Mouse (Mus musculus): ENCODE results near the gene Pigh. TPM values are rescaled to one million over a fixed set of nuclear protein-coding genes. Genes with fewer than 3 reads are reported as not detected.

Pigh gene
- polyA plus RNA-seq (2015; fragmentation: Nextera tagmentation; extraction: Ambion mirVana), result 21.2 and 21.6 TPM in 2 replicates

DNA sequence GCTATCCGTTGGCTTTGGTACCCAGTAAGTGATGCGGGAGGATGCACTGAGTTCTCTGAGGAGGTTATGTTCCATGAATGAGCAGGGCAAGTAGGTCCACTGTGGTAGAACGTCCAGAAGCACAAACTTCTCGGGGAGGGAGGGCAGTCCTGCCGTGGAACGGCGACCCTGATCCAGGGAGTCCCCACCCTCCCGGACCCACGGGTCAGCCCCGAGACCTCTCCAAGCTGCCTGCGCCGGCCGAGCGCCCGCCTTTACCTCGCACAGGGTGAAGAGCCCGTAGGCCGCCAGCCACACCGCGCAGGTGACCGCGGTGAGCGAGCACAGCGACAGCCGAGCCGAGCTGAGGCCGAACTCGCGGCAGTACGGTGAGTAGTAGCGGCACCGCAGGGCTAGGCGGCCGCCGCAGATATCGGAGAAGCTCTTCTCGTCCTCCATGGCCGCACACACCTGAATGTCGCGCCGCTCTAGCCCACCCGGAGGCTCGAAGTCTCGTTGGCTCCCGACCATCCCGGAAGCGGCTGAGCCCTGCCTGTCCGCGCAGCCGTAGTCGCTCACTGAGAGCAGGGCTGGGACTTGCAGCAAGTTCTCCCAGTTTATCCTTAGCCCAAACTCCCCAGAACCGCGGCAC is at the start of gene Pigh:
Gene Pigh, minus strand, starts transcription at position 470 of the 631 bp plus-strand sequence.
- no peaks in the 10 kb centered on the region for H3K9me3 ChIP-seq (ENCODE audit: control insufficient read depth, low read length)
- no peaks in the 10 kb centered on the region for H3K36me3 ChIP-seq (ENCODE audit: control insufficient read depth, insufficient read depth)
- WGBS, result under 1% methylated on average over 49 of the region's 53 CpGs
- peak within 1 kb of the TSS; percentile 75 for H3K4me2 ChIP-seq (ENCODE audit: low read length)
- H3K4me3 ChIP-seq (replicated peaks; ENCODE audit: low read length), result peak within 1 kb of the TSS; percentile 64
- H3K9ac ChIP-seq (replicated peaks; ENCODE audit: low read depth, low read length), result peak within 1 kb of the TSS; percentile 73
- no peaks in the 10 kb centered on the region for H3K27me3 ChIP-seq (replicated peaks; ENCODE audit: control insufficient read depth, insufficient read depth, low read length)
- H3K27ac ChIP-seq (ENCODE audit: low read length), result no peak within 1 kb of the TSS
- peaks cover 4% of the 10 kb centered on the region for H3K4me1 ChIP-seq (replicated peaks; ENCODE audit: control insufficient read depth, insufficient read depth, low read length)
- ATAC-seq, result peak; percentile 100

DNA sequence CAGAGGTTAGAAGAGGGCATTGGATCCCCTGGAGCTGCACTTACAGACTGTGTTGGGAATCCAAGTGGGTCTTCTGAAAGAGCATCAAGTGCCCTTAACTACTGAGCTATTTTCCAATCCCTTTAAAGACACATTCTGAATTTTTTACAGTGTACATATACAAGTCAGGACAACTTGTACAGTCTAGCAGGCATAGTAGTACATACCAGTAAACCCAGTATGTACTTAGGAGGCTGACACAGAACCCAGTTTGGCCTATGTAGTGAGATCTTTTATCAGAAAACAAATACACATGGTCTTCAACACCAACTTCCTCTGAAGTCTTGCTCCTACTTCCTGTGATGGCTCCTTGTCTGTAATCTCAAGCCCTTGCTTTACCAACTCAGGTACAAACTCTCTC is 49.5 kb upstream of the Pigh start:
- Histone ChIP-seq H3K27me3 (replicated peaks; ENCODE audit: control insufficient read depth, insufficient read depth, low read length) (no peaks in the 10 kb centered on the region), H3K4me3 (replicated peaks; ENCODE audit: low read length) (no peak overlapping the region), H3K4me1 (replicated peaks; ENCODE audit: control insufficient read depth, insufficient read depth, low read length) (no peaks in the 10 kb centered on the region), H3K9ac (replicated peaks; ENCODE audit: low read depth, low read length) (no peak overlapping the region), H3K9me3 (ENCODE audit: control insufficient read depth, low read length) (no peaks in the 10 kb centered on the region), H3K4me2 (ENCODE audit: low read length) (no peak overlapping the region), H3K36me3 (ENCODE audit: control insufficient read depth, insufficient read depth) (no peaks in the 10 kb centered on the region), H3K27ac (ENCODE audit: low read length) (no peak overlapping the region)
- ATAC-seq, result no peak

DNA sequence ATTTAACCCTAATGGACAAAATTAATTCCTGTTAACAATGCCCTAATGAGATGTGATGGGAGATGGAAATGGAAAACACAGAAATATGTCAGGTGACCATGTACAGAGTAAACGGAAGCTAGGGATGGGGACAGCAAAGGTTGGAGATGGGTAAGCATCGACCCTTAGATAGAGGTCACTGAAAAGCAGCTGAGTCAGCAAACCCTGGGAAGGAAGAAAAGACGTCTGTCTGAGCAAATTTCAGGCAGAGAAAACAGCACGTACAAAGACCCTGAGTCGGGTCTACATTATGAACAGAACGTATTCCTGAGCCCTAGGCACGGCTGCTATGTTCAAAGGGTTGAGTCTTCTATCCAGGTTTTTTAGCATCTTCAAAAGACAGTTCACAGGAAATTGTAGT is 47.5 kb upstream of the Pigh start:
- no peaks in the 10 kb centered on the region for H3K9me3 ChIP-seq (ENCODE audit: control insufficient read depth, low read length)
- no peaks in the 10 kb centered on the region for H3K36me3 ChIP-seq (ENCODE audit: control insufficient read depth, insufficient read depth)
- no peak overlapping the region for H3K9ac ChIP-seq (replicated peaks; ENCODE audit: low read depth, low read length)
- no peak overlapping the region for H3K4me2 ChIP-seq (ENCODE audit: low read length)
- H3K27ac ChIP-seq (ENCODE audit: low read length), result no peak overlapping the region
- WGBS, result 81% methylated on average over 7 of the region's 7 CpGs
- H3K4me3 ChIP-seq (replicated peaks; ENCODE audit: low read length), result no peak overlapping the region
- H3K4me1 ChIP-seq (replicated peaks; ENCODE audit: control insufficient read depth, insufficient read depth, low read length), result no peaks in the 10 kb centered on the region
- peaks cover 9% of the 10 kb centered on the region for H3K27me3 ChIP-seq (replicated peaks; ENCODE audit: control insufficient read depth, insufficient read depth, low read length)
- no peak for ATAC-seq

DNA sequence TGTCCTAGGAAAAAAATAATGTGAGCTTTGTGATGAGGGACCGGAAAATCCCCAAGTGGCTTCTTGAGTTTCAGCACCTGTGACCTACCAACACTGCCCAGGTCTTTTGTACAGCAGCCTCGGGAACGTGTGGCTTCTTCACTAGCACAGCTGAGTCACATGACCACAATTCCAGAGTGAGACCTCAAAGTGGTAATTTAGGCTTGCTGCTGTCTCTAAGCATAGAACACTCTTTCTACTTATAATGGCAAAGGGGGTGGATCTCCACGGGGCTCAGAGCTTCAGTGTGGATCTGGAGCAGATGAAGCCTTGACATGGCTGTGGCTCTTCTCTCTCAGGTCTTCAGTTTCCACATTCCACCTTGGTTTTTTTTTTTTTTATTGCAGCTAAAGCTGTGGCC is 45.7 kb upstream of the Pigh start:
- no peak for ATAC-seq
- Histone ChIP-seq H3K9ac (replicated peaks; ENCODE audit: low read depth, low read length) (no peak overlapping the region), H3K9me3 (ENCODE audit: control insufficient read depth, low read length) (no peaks in the 10 kb centered on the region), H3K27ac (ENCODE audit: low read length) (no peak overlapping the region), H3K36me3 (ENCODE audit: control insufficient read depth, insufficient read depth) (no peaks in the 10 kb centered on the region), H3K27me3 (replicated peaks; ENCODE audit: control insufficient read depth, insufficient read depth, low read length) (peaks cover 18% of the 10 kb centered on the region), H3K4me2 (ENCODE audit: low read length) (no peak overlapping the region), H3K4me1 (replicated peaks; ENCODE audit: control insufficient read depth, insufficient read depth, low read length) (peaks cover 16% of the 10 kb centered on the region), H3K4me3 (replicated peaks; ENCODE audit: low read length) (no peak overlapping the region)
- 47% methylated on average over 4 of the region's 4 CpGs for WGBS

DNA sequence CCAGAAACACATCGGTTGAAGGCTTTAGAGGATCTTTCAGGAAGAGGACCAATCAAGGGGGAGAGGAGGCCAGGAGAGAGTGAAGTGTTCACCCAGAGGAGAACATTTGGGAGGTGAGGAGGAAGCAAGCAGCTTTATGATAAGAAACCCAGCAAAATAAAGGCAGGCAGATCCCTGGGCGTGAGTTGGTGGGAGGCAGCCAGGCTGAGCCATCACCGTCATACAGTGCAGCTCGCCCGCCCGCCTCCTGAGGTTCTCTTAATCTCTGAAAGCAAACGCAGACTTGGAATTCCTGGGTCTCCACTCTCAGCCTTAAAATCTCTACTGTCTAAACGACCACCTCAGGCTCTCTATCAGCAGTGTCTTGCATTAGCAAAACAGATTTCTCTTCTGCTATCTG is 45.2 kb upstream of the Pigh start:
- no peaks in the 10 kb centered on the region for H3K9me3 ChIP-seq (ENCODE audit: control insufficient read depth, low read length)
- ATAC-seq, result no peak
- WGBS, result 45% methylated on average over 8 of the region's 8 CpGs

DNA sequence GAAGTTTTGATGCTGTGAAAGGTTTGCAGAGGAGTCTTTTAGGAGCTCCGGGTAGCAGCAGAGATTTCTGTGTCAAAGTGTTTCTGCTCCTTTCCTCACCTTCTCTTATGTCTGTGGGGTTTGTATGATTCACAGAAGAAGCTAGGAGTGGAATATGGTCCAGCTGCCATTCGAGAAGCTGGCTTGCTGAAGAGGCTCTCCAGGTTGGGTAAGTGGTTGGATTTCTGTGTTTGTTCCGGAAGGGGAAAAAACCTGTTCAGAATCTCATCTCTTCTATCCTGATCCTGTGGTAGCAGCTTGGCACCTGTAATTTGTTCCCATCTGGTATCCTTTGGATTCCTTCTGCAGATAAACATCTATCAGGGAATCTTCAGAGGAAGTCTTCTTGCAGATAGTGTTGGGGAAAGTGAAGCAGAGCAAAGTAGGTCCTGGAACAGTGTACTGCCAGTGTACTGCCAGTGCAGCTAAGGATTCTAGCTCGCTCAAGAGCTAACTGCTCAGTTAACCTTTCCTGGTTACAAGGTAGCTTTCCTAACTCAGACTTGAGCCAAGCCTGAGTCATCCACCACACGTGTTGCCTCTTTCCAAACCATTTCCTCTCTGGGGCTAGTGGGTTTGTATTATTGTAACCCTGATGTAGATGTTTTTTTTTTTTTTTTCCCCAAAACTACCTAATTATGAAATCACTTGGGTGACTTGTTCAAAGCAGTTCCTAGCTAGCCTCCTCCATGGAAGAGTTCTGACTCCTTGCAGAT is 42.4 kb upstream of the Pigh start:
- H3K27ac ChIP-seq (ENCODE audit: low read length), result no peak overlapping the region
- peak overlapping the region; percentile 61 for H3K4me3 ChIP-seq (replicated peaks; ENCODE audit: low read length)
- ATAC-seq, result no peak
- WGBS, result 29% methylated on average over 5 of the region's 5 CpGs
- H3K4me1 ChIP-seq (replicated peaks; ENCODE audit: control insufficient read depth, insufficient read depth, low read length), result peaks cover 16% of the 10 kb centered on the region
- H3K36me3 ChIP-seq (ENCODE audit: control insufficient read depth, insufficient read depth), result no peaks in the 10 kb centered on the region
- H3K27me3 ChIP-seq (replicated peaks; ENCODE audit: control insufficient read depth, insufficient read depth, low read length), result peaks cover 18% of the 10 kb centered on the region
- H3K4me2 ChIP-seq (ENCODE audit: low read length), result peak overlapping the region; percentile 98
- peak overlapping the region; percentile 60 for H3K9ac ChIP-seq (replicated peaks; ENCODE audit: low read depth, low read length)
- H3K9me3 ChIP-seq (ENCODE audit: control insufficient read depth, low read length), result no peaks in the 10 kb centered on the region

More for the DNA sequence above, 45.2 kb upstream of the Pigh start:
- Histone ChIP-seq H3K27ac (ENCODE audit: low read length) (no peak overlapping the region), H3K4me2 (ENCODE audit: low read length) (no peak overlapping the region), H3K4me1 (replicated peaks; ENCODE audit: control insufficient read depth, insufficient read depth, low read length) (peaks cover 16% of the 10 kb centered on the region), H3K9ac (replicated peaks; ENCODE audit: low read depth, low read length) (no peak overlapping the region), H3K36me3 (ENCODE audit: control insufficient read depth, insufficient read depth) (no peaks in the 10 kb centered on the region), H3K27me3 (replicated peaks; ENCODE audit: control insufficient read depth, insufficient read depth, low read length) (peaks cover 18% of the 10 kb centered on the region), H3K4me3 (replicated peaks; ENCODE audit: low read length) (no peak overlapping the region)

DNA sequence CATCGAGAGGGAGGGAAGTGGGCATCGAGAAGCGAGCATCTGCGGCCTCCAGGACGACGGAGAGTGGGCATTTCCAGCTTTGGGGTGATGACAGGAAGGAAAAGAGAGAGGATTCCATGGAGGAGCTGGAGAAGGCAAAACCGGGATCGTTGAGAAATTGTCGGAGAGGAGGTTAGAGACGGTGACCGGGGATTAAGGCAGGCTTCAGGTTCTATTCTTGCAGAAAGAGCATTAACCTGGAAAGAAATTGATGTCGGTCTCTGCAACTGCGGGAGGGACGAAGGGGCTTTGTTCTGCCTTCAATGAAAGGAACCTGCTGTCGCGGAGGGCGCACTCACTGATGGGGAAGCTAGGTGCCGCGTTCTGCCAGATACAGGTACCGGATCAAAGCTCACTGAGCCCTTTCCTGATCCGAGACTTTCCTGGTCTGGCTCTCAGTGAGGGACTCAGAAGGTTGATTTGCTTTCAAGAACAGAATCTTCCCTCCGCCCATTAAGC is 41.8 kb upstream of the Pigh start:
- under 1% methylated on average over 22 of the region's 22 CpGs for WGBS
- Histone ChIP-seq H3K27me3 (replicated peaks; ENCODE audit: control insufficient read depth, insufficient read depth, low read length) (peaks cover 18% of the 10 kb centered on the region), H3K4me2 (ENCODE audit: low read length) (peak overlapping the region; percentile 98), H3K36me3 (ENCODE audit: control insufficient read depth, insufficient read depth) (no peaks in the 10 kb centered on the region), H3K4me1 (replicated peaks; ENCODE audit: control insufficient read depth, insufficient read depth, low read length) (peaks cover 16% of the 10 kb centered on the region), H3K4me3 (replicated peaks; ENCODE audit: low read length) (peak overlapping the region; percentile 61), H3K27ac (ENCODE audit: low read length) (no peak overlapping the region), H3K9me3 (ENCODE audit: control insufficient read depth, low read length) (no peaks in the 10 kb centered on the region), H3K9ac (replicated peaks; ENCODE audit: low read depth, low read length) (peak overlapping the region; percentile 60)
- no peak; the same call in 1 of the 2 replicates for ATAC-seq

DNA sequence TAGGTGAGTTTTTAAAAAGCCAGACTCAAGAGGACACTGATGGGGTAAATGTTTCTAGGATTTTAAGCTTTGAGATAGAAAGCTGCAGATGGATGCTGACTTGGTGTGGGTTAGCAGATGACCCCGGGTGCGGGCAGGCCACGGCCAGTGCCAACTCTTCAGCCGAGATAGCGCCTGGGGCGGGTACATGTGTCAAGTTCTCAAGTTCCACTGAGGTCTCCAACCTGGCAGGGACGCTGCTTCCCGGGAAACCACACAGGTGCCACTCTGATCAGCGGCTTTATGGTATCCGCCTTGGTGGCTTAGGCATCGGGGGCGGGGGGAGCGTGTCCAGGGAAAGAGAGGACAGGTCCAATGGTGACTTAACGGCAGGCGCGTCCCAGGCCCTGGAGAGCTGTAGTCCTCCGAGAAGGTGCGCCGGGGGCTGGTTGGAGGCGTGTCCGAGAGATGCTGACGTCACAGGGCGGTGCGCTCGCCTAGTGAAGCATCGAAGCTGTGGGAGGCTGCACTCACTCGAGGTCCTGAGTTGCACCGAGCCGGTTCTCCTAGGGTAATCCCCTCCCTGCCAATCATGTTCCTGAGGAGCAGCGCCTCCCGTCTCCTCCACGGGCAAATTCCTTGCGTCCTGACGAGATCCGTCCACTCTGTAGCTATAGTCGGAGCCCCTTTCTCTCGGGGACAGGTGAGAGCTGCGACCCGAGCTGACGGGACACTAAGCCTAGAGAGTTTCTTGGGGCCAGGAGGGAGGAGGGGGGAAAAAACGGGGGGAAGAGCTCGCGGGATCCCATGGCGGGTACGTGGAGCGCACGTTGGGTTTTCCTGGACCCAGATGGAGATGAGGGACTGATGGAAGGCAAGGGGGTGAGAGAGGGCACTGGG is 41.1 kb upstream of the Pigh start, which contains the start of gene Arg2:
Gene Arg2, plus strand, starts transcription at position 479 of the 879 bp plus-strand sequence.
- H3K9ac ChIP-seq (replicated peaks; ENCODE audit: low read depth, low read length), result peak within 1 kb of the TSS; percentile 60
- WGBS, result under 1% methylated on average over 47 of the region's 47 CpGs
- H3K36me3 ChIP-seq (ENCODE audit: control insufficient read depth, insufficient read depth), result no peaks in the 10 kb centered on the region
- ATAC-seq, result peak; percentile 98
- peak within 1 kb of the TSS; percentile 98 for H3K4me2 ChIP-seq (ENCODE audit: low read length)
- H3K4me3 ChIP-seq (replicated peaks; ENCODE audit: low read length), result peak within 1 kb of the TSS; percentile 61
- peaks cover 16% of the 10 kb centered on the region for H3K4me1 ChIP-seq (replicated peaks; ENCODE audit: control insufficient read depth, insufficient read depth, low read length)
- H3K9me3 ChIP-seq (ENCODE audit: control insufficient read depth, low read length), result no peaks in the 10 kb centered on the region
- peaks cover 18% of the 10 kb centered on the region for H3K27me3 ChIP-seq (replicated peaks; ENCODE audit: control insufficient read depth, insufficient read depth, low read length)
- H3K27ac ChIP-seq (ENCODE audit: low read length), result no peak within 1 kb of the TSS

DNA sequence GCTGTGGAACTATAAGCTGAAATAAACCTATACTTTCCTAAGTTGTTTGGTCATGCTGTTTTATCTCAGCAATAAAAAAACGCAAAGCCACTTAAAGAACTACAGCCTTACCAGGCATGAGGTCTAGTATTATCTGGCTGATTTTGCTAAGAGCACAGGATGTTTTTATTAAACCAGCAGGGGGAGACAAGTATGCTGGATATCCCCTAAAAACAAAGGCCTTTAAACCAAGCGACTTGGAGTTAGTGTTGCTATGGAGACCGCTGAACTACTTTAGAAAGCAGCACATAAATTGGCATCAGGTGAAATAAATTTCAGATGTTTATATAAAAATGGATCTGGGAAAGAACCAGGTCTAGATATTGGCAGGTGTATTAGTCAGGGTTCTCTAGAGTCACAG is 33.4 kb upstream of the Pigh start:
- no peaks in the 10 kb centered on the region for H3K4me1 ChIP-seq (replicated peaks; ENCODE audit: control insufficient read depth, insufficient read depth, low read length)
- no peak overlapping the region for H3K9ac ChIP-seq (replicated peaks; ENCODE audit: low read depth, low read length)
- no peaks in the 10 kb centered on the region for H3K27me3 ChIP-seq (replicated peaks; ENCODE audit: control insufficient read depth, insufficient read depth, low read length)
- H3K4me3 ChIP-seq (replicated peaks; ENCODE audit: low read length), result no peak overlapping the region
- peak; percentile 49 for ATAC-seq
- no peak overlapping the region for H3K4me2 ChIP-seq (ENCODE audit: low read length)
- H3K9me3 ChIP-seq (ENCODE audit: control insufficient read depth, low read length), result no peaks in the 10 kb centered on the region
- no peak overlapping the region for H3K27ac ChIP-seq (ENCODE audit: low read length)
- H3K36me3 ChIP-seq (ENCODE audit: control insufficient read depth, insufficient read depth), result no peaks in the 10 kb centered on the region
- WGBS, result 34% methylated on average over 3 of the region's 3 CpGs

Measured in forebrain, embryonic 16.5 days (tissue).